Mouse (Mus musculus): ENCODE results near the gene Celf2. TPM values are rescaled to one million over a fixed set of nuclear protein-coding genes. Genes with fewer than 3 reads are reported as not detected.

The Celf2 gene
- polyA plus RNA-seq, 1 experiment = 8.9 TPM

GRCm38 (mm10) chr2:6704342-6704741 lies 805.0 kb downstream of the Celf2 start:
- 63% methylated on average over 7 of the region's 7 CpGs for WGBS
- Histone ChIP-seq H3K4me3 (ENCODE audit: low read depth, low read length) (no peak overlapping the region), H3K4me1 (ENCODE audit: control insufficient read depth, insufficient read depth, insufficient read length, low read length) (peaks cover 5% of the 10 kb centered on the region; the same call in 1 of the 2 replicates), H3K36me3 (ENCODE audit: control insufficient read depth, insufficient read depth, low read length) (no peaks in the 10 kb centered on the region), H3K27ac (ENCODE audit: insufficient read depth, low read depth, low read length) (peak overlapping the region; percentile 37; the same call in 1 of the 2 replicates), H3K27me3 (ENCODE audit: control insufficient read depth, insufficient read depth, low read length) (no peaks in the 10 kb centered on the region)
- TF ChIP-seq CTCF (IDR thresholded peaks at IDR 0.05; ENCODE audit: extremely low read depth, insufficient read length, insufficient replicate concordance, low read depth, low read length) (no peak), POLR2A (IDR thresholded peaks at IDR 0.05; ENCODE audit: low read depth, low read length) (no peak)

DNA sequence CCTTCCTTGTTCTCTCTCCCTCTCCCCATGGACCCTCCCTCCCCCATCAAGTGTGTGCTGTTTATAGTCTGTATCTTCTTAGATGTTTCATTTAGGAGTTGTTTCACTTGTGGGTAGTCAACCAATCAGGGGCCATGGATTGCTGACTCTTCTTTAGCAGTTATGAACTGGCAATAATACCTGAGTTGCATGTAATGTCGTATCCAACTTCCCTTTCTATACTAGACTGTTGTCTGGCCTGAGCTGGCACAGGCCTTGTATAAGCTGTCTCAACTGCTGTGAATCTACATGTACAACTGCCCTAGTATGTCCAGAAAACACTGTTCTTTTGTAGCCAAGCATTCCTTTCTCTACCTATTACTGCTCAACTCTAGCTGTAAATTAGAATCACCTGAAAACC lies 813.0 kb downstream of the Celf2 start:
- TF ChIP-seq CTCF (IDR thresholded peaks at IDR 0.05; ENCODE audit: extremely low read depth, insufficient read length, insufficient replicate concordance, low read depth, low read length) (no peak), POLR2A (IDR thresholded peaks at IDR 0.05; ENCODE audit: low read depth, low read length) (no peak)
- H3K27me3 ChIP-seq (ENCODE audit: control insufficient read depth, insufficient read depth, low read length) = no peaks in the 10 kb centered on the region

DNA sequence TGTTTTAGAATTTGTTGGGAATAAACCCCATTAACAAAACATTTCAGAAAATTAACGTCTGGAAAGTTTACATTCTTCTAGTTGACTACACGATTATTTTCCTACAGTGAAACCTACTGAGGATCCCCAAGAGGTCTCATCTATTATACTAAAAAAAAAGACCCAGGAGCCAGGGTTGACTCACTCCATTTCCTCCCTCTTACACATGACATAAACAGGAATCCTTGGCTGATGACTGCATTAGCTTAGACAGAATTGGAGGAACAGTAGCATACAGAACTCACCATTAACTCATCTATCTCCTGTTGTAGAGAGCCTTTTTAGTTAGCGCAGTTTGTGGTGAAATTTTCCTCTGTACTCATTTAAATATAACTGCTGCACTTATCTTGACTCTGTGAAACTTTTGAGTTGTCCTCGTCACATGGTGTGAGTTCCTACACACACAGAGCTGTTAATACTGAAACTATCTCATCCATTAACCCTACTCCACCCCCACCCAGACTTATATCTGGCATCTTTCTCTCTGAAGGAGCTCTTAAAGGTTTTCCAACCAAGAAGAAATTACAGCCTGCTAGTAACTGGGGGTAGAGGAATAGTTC lies 813.9 kb downstream of the Celf2 start:
- WGBS = 65% methylated on average over 4 of the region's 4 CpGs
- Histone ChIP-seq H3K4me3 (ENCODE audit: low read depth, low read length) (no peak overlapping the region), H3K27me3 (ENCODE audit: control insufficient read depth, insufficient read depth, low read length) (no peaks in the 10 kb centered on the region), H3K4me1 (ENCODE audit: control insufficient read depth, insufficient read depth, insufficient read length, low read length) (no peaks in the 10 kb centered on the region), H3K36me3 (ENCODE audit: control insufficient read depth, insufficient read depth, low read length) (no peaks in the 10 kb centered on the region), H3K27ac (ENCODE audit: insufficient read depth, low read depth, low read length) (no peak overlapping the region)
- TF ChIP-seq CTCF (IDR thresholded peaks at IDR 0.05; ENCODE audit: extremely low read depth, insufficient read length, insufficient replicate concordance, low read depth, low read length) = no peak
- no peak for TF ChIP-seq POLR2A (IDR thresholded peaks at IDR 0.05; ENCODE audit: low read depth, low read length)

More for the DNA sequence above, 813.0 kb downstream of the Celf2 start:
- Histone ChIP-seq H3K27ac (ENCODE audit: insufficient read depth, low read depth, low read length) (no peak overlapping the region), H3K4me1 (ENCODE audit: control insufficient read depth, insufficient read depth, insufficient read length, low read length) (no peaks in the 10 kb centered on the region), H3K4me3 (ENCODE audit: low read depth, low read length) (no peak overlapping the region), H3K36me3 (ENCODE audit: control insufficient read depth, insufficient read depth, low read length) (no peaks in the 10 kb centered on the region)
- 76% methylated on average over 1 of the region's 1 CpGs for WGBS

- WGBS = 55% methylated on average over 2 of the region's 2 CpGs
- H3K27me3 ChIP-seq (ENCODE audit: control insufficient read depth, insufficient read depth, low read length) = no peaks in the 10 kb centered on the region
- no peaks in the 10 kb centered on the region for H3K4me1 ChIP-seq (ENCODE audit: control insufficient read depth, insufficient read depth, insufficient read length, low read length)
- H3K4me3 ChIP-seq (ENCODE audit: low read depth, low read length) = no peak overlapping the region
- no peaks in the 10 kb centered on the region for H3K36me3 ChIP-seq (ENCODE audit: control insufficient read depth, insufficient read depth, low read length)
- no peak overlapping the region for H3K27ac ChIP-seq (ENCODE audit: insufficient read depth, low read depth, low read length)
- TF ChIP-seq POLR2A (IDR thresholded peaks at IDR 0.05; ENCODE audit: low read depth, low read length) (no peak), CTCF (IDR thresholded peaks at IDR 0.05; ENCODE audit: extremely low read depth, insufficient read length, insufficient replicate concordance, low read depth, low read length) (no peak)
Observed at GRCm38 (mm10) chr2:6689689-6690088, 819.7 kb downstream of the Celf2 start.

GRCm38 (mm10) chr2:6678231-6678630 lies 831.1 kb downstream of the Celf2 start:
- H3K36me3 ChIP-seq (ENCODE audit: control insufficient read depth, insufficient read depth, low read length) = no peaks in the 10 kb centered on the region
- H3K4me1 ChIP-seq (ENCODE audit: control insufficient read depth, insufficient read depth, insufficient read length, low read length) = no peaks in the 10 kb centered on the region
- no peaks in the 10 kb centered on the region for H3K27me3 ChIP-seq (ENCODE audit: control insufficient read depth, insufficient read depth, low read length)
- H3K4me3 ChIP-seq (ENCODE audit: low read depth, low read length) = no peak overlapping the region
- 97% methylated on average over 1 of the region's 1 CpGs for WGBS
- no peak overlapping the region for H3K27ac ChIP-seq (ENCODE audit: insufficient read depth, low read depth, low read length)
- TF ChIP-seq POLR2A (IDR thresholded peaks at IDR 0.05; ENCODE audit: low read depth, low read length) = no peak
- TF ChIP-seq CTCF (IDR thresholded peaks at IDR 0.05; ENCODE audit: extremely low read depth, insufficient read length, insufficient replicate concordance, low read depth, low read length) = no peak

DNA sequence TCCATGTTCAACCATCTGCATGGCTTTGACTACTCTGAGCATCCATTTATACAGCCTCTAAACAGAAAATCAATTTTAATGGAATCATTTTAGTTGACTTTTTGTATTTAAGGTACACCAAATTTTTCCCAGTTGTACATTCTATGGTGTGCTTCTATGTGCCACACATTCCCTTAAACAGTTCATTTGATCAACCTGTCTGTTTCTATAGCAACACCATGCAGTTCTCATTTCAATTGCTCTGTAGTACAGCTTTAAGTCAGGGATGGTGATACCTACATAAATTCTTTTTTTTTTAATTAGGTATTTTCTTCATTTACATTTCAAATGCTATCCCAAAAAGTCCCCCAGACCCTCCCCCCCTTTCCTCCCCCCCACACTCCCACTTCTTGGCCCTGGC lies 831.9 kb downstream of the Celf2 start:
- no peak overlapping the region for H3K4me3 ChIP-seq (ENCODE audit: low read depth, low read length)
- no peak overlapping the region for H3K27ac ChIP-seq (ENCODE audit: insufficient read depth, low read depth, low read length)
- H3K4me1 ChIP-seq (ENCODE audit: control insufficient read depth, insufficient read depth, insufficient read length, low read length) = no peaks in the 10 kb centered on the region
- TF ChIP-seq POLR2A (IDR thresholded peaks at IDR 0.05; ENCODE audit: low read depth, low read length) = no peak
- no peak for TF ChIP-seq CTCF (IDR thresholded peaks at IDR 0.05; ENCODE audit: extremely low read depth, insufficient read length, insufficient replicate concordance, low read depth, low read length)
- no peaks in the 10 kb centered on the region for H3K36me3 ChIP-seq (ENCODE audit: control insufficient read depth, insufficient read depth, low read length)
- H3K27me3 ChIP-seq (ENCODE audit: control insufficient read depth, insufficient read depth, low read length) = no peaks in the 10 kb centered on the region; the same call in 1 of the 2 replicates

DNA sequence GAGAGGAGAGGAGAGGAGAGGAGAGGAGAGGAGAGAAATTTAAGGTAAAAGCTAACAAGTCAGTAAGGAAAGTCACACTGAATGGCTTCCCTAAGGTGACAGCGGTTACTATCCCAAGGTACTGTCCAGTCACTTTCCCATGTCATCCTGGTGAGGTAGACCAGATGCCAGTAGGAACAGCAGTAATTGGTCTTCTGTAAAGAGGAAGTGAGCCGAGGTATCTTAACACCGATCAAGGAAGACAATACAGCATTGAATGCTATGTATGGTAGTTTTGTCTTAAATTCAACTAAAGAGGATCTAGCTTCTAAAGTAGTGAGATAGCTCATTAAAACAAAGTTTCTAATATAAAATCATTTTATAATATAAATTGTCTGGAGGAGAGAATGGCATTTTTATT lies 835.0 kb downstream of the Celf2 start:
- H3K27me3 ChIP-seq (ENCODE audit: control insufficient read depth, insufficient read depth, low read length) = no peaks in the 10 kb centered on the region; the same call in 1 of the 2 replicates
- no peak for TF ChIP-seq POLR2A (IDR thresholded peaks at IDR 0.05; ENCODE audit: low read depth, low read length)
- no peak for TF ChIP-seq CTCF (IDR thresholded peaks at IDR 0.05; ENCODE audit: extremely low read depth, insufficient read length, insufficient replicate concordance, low read depth, low read length)
- H3K4me1 ChIP-seq (ENCODE audit: control insufficient read depth, insufficient read depth, insufficient read length, low read length) = no peaks in the 10 kb centered on the region
- H3K27ac ChIP-seq (ENCODE audit: insufficient read depth, low read depth, low read length) = no peak overlapping the region
- 88% methylated on average over 3 of the region's 3 CpGs for WGBS
- H3K4me3 ChIP-seq (ENCODE audit: low read depth, low read length) = no peak overlapping the region
- no peaks in the 10 kb centered on the region for H3K36me3 ChIP-seq (ENCODE audit: control insufficient read depth, insufficient read depth, low read length)
